Mouse (Mus musculus): ENCODE data around the gene Diras1. TPM values are rescaled to one million over a fixed set of nuclear protein-coding genes. Genes with fewer than 3 reads are reported as not detected.

Diras1 gene
- polyA plus RNA-seq, 1 experiment from 2014 or later = 0.40 TPM

DNA sequence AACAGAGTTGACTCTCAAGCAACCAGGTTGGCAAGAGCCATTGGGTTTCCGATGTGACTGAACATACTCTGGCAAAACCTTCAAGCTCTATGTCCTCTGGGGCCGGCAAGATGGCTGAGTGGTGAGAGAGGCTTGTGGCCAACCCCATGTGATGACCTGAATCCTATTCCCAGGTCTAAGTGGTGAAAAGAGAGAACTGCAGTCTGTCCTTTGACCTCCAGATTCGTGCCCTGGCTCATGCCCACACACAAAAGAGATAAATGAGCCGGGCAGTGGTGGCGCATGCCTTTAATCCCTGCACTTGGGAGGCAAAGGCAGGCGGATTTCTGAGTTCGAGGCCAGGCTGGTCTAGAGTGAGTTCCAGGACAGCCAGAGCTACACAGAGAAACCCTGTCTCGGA lies 55.3 kb downstream of the Diras1 start:
- Histone ChIP-seq H3K36me3 (ENCODE audit: control insufficient read depth, insufficient read depth, low read length) (no peaks in the 10 kb centered on the region), H3K4me3 (ENCODE audit: low read depth, low read length) (no peak overlapping the region), H3K27ac (replicated peaks) (no peak overlapping the region), H3K4me1 (replicated peaks; ENCODE audit: control insufficient read depth, insufficient read depth) (0 out of 2 replicates have a peak, but pooled peaks cover 2% of the 10 kb centered on the region), H3K27me3 (ENCODE audit: control insufficient read depth, insufficient read depth, low read length) (no peaks in the 10 kb centered on the region), H3K4me2 (replicated peaks; ENCODE audit: low read depth) (no peak overlapping the region), H3K9me3 (ENCODE audit: control insufficient read depth, low read length) (no peaks in the 10 kb centered on the region), H3K9ac (ENCODE audit: low read length) (no peak overlapping the region)
- WGBS = 84% methylated on average over 8 of the region's 8 CpGs
- ATAC-seq (ENCODE audit: low FRiP score, low TSS enrichment) (no peak), DNase-seq (ENCODE audit: low spot score) (no peak)
- no peak for TF ChIP-seq EP300 (optimal IDR thresholded peaks at IDR 0.05)
- no peak for TF ChIP-seq CTCF (IDR thresholded peaks at IDR 0.05; ENCODE audit: low read depth)

Other genes with a start within 250 kb of the Diras1 start
- gene Sf3a2, start 227.5 kb downstream of the Diras1 start, polyA plus RNA-seq (2015; fragmentation: Nextera tagmentation; extraction: Ambion mirVana) = 27.7 and 31.8 TPM in 2 replicates
- 62.0 and 65.8 TPM in 2 replicates for gene Plekhj1, start 227.0 kb downstream of the Diras1 start, polyA plus RNA-seq (2015; fragmentation: Nextera tagmentation; extraction: Ambion mirVana)
- gene Amh, start 220.4 kb downstream of the Diras1 start, polyA plus RNA-seq (2015; fragmentation: Nextera tagmentation; extraction: Ambion mirVana) = 6.8 and 6.9 TPM in 2 replicates
- 0.86 and 0.96 TPM in 2 replicates for gene Jsrp1, start 212.2 kb downstream of the Diras1 start, polyA plus RNA-seq (2015; fragmentation: Nextera tagmentation; extraction: Ambion mirVana)
- 1,070 and 1,103 TPM in 2 replicates for gene Oaz1, start 199.0 kb downstream of the Diras1 start, polyA plus RNA-seq (2015; fragmentation: Nextera tagmentation; extraction: Ambion mirVana)
- 0.12 and 0.17 TPM in 2 replicates for gene Lingo3, start 181.6 kb downstream of the Diras1 start, polyA plus RNA-seq (2015; fragmentation: Nextera tagmentation; extraction: Ambion mirVana)
- 176 and 180 TPM in 2 replicates for gene Lsm7, start 170.5 kb downstream of the Diras1 start, polyA plus RNA-seq (2015; fragmentation: Nextera tagmentation; extraction: Ambion mirVana)
- 17.7 and 23.0 TPM in 2 replicates for gene Sppl2b, start 170.4 kb downstream of the Diras1 start, polyA plus RNA-seq (2015; fragmentation: Nextera tagmentation; extraction: Ambion mirVana)
- gene Tmprss9, start 153.8 kb downstream of the Diras1 start, polyA plus RNA-seq (2015; fragmentation: Nextera tagmentation; extraction: Ambion mirVana) = 2.0 and 2.2 TPM in 2 replicates
- gene Timm13, start 124.7 kb downstream of the Diras1 start, polyA plus RNA-seq (2015; fragmentation: Nextera tagmentation; extraction: Ambion mirVana) = 292 and 304 TPM in 2 replicates
- 12.0 and 12.4 TPM in 2 replicates for gene Lmnb2, start 107.4 kb downstream of the Diras1 start, polyA plus RNA-seq (2015; fragmentation: Nextera tagmentation; extraction: Ambion mirVana)
- 59.5 and 62.2 TPM in 2 replicates for gene Gadd45b, start 95.6 kb downstream of the Diras1 start, polyA plus RNA-seq (2015; fragmentation: Nextera tagmentation; extraction: Ambion mirVana)
- gene Gng7, start 10.7 kb downstream of the Diras1 start, polyA plus RNA-seq (2015; fragmentation: Nextera tagmentation; extraction: Ambion mirVana) = 1.3 and 1.8 TPM in 2 replicates
- 11.0 and 11.1 TPM in 2 replicates for gene Slc39a3, start 11.8 kb upstream of the Diras1 start, polyA plus RNA-seq (2015; fragmentation: Nextera tagmentation; extraction: Ambion mirVana)
- 93.7 and 98.7 TPM in 2 replicates for gene Sgta, start 34.5 kb upstream of the Diras1 start, polyA plus RNA-seq (2015; fragmentation: Nextera tagmentation; extraction: Ambion mirVana)
- 77.2 and 83.8 TPM in 2 replicates for gene Thop1, start 44.4 kb upstream of the Diras1 start, polyA plus RNA-seq (2015; fragmentation: Nextera tagmentation; extraction: Ambion mirVana)
- gene Creb3l3, start 73.2 kb upstream of the Diras1 start, polyA plus RNA-seq (2015; fragmentation: Nextera tagmentation; extraction: Ambion mirVana) = 9.3 and 10.4 TPM in 2 replicates
- 135 and 142 TPM in 2 replicates for gene Map2k2, start 80.3 kb upstream of the Diras1 start, polyA plus RNA-seq (2015; fragmentation: Nextera tagmentation; extraction: Ambion mirVana)
- 87.5 and 94.1 TPM in 2 replicates for gene Zbtb7a, start 109.6 kb upstream of the Diras1 start, polyA plus RNA-seq (2015; fragmentation: Nextera tagmentation; extraction: Ambion mirVana)
- gene Pias4, start 142.3 kb upstream of the Diras1 start, polyA plus RNA-seq (2015; fragmentation: Nextera tagmentation; extraction: Ambion mirVana) = 18.7 and 20.9 TPM in 2 replicates
- 337 and 380 TPM in 2 replicates for gene Eef2, start 151.0 kb upstream of the Diras1 start, polyA plus RNA-seq (2015; fragmentation: Nextera tagmentation; extraction: Ambion mirVana)
- 44.6 and 51.8 TPM in 2 replicates for gene Dapk3, start 157.3 kb upstream of the Diras1 start, polyA plus RNA-seq (2015; fragmentation: Nextera tagmentation; extraction: Ambion mirVana)
- 0.07 TPM in 1 of 2 replicates, not detected in the other for gene 4930442H23Rik, start 158.2 kb upstream of the Diras1 start, polyA plus RNA-seq (2015; fragmentation: Nextera tagmentation; extraction: Ambion mirVana)
- 0.07 TPM in 1 of 2 replicates, not detected in the other for gene Nmrk2, start 176.4 kb upstream of the Diras1 start, polyA plus RNA-seq (2015; fragmentation: Nextera tagmentation; extraction: Ambion mirVana)
- 0.64 and 0.91 TPM in 2 replicates for gene Atcay, start 205.2 kb upstream of the Diras1 start, polyA plus RNA-seq (2015; fragmentation: Nextera tagmentation; extraction: Ambion mirVana)
- gene Zfr2, start 207.5 kb upstream of the Diras1 start, polyA plus RNA-seq (2015; fragmentation: Nextera tagmentation; extraction: Ambion mirVana) = 2.1 and 3.2 TPM in 2 replicates
- gene Matk, start 227.3 kb upstream of the Diras1 start, polyA plus RNA-seq (2015; fragmentation: Nextera tagmentation; extraction: Ambion mirVana) = 1.0 and 1.6 TPM in 2 replicates
- gene Mrpl54, start 241.3 kb upstream of the Diras1 start, polyA plus RNA-seq (2015; fragmentation: Nextera tagmentation; extraction: Ambion mirVana) = 210 and 215 TPM in 2 replicates
- gene Apba3, start 241.3 kb upstream of the Diras1 start, polyA plus RNA-seq (2015; fragmentation: Nextera tagmentation; extraction: Ambion mirVana) = 30.5 and 34.6 TPM in 2 replicates